ENCODE assay signal across 24 mouse cellular contexts in the genomic region with DNA sequence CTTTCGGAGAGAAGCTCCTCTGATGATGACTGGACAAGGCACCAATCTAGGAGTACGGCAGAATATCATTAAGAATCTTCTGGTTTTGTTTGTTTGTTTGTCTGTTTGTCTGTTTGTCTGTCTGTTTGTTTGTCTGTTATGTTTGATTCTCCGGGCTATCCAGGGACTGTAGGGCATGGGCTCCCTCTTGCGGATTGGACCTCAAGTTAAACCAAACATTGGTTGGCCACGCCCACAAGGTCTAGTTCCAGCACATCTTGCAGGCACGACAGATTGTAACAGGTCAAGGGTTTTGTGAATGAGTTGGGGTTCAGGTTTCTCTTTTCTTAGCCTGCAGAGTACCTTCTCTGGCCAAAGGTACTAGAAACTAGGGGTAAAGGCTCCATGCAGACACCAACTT.
"Had no signal": no experiment of that assay in that cellular context is flagged by ENCODE, and none has a peak within 500 bp of the region (broad histone marks: within the 10 kb centered on the region; RNA-seq: fewer than 3 reads in every experiment).

No protein-coding gene starts in this region.

- H3K36me3 ChIP-seq: limb, embryonic 12.5 days; limb, embryonic 15.5 days; liver, embryonic 13.5 days; lung, embryonic 15.5 days; midbrain, embryonic 10.5 days; midbrain, embryonic 13.5 days; neural tube, embryonic 13.5 days had no signal

- ATAC-seq: intestine, embryonic 16.5 days; midbrain, embryonic 13.5 days; midbrain, embryonic 16.5 days had no signal

- H3K4me2 ChIP-seq: limb, embryonic 12.5 days; limb, embryonic 15.5 days; liver, embryonic 13.5 days; lung, embryonic 15.5 days; midbrain, embryonic 13.5 days; neural tube, embryonic 13.5 days had no signal

- H3K9me3 ChIP-seq: limb, embryonic 12.5 days; limb, embryonic 15.5 days; liver, embryonic 13.5 days; lung, embryonic 15.5 days; midbrain, embryonic 10.5 days; midbrain, embryonic 13.5 days; neural tube, embryonic 13.5 days had no signal

- H3K9ac ChIP-seq: limb, embryonic 12.5 days; limb, embryonic 15.5 days; liver, embryonic 13.5 days; lung, embryonic 15.5 days; midbrain, embryonic 13.5 days; neural tube, embryonic 13.5 days had no signal

- H3K27me3 ChIP-seq: limb, embryonic 12.5 days; limb, embryonic 15.5 days; liver, embryonic 13.5 days; lung, embryonic 15.5 days; midbrain, embryonic 13.5 days; neural tube, embryonic 13.5 days had no signal

- H3K4me3 ChIP-seq: layer of hippocampus, adult 2 months; left cerebral cortex, adult 2 months; limb, embryonic 12.5 days; limb, embryonic 15.5 days; liver, embryonic 13.5 days; lung, embryonic 15.5 days; megakaryocyte, embryonic 14.5 days; midbrain, embryonic 10.5 days; midbrain, embryonic 13.5 days; myocyte; neural tube, embryonic 13.5 days had no signal

- H3K4me1 ChIP-seq: limb, embryonic 12.5 days; limb, embryonic 15.5 days; liver, embryonic 13.5 days; lung, embryonic 15.5 days; midbrain, embryonic 10.5 days; midbrain, embryonic 13.5 days; neural tube, embryonic 13.5 days had no signal

- H3K27ac ChIP-seq: layer of hippocampus, adult 2 months; left cerebral cortex, adult 2 months; limb, embryonic 12.5 days; limb, embryonic 15.5 days; liver, embryonic 13.5 days; lung, embryonic 15.5 days; midbrain, embryonic 10.5 days; midbrain, embryonic 13.5 days; neural tube, embryonic 13.5 days had no signal

- DNase-seq: kidney, adult 8-10 months; kidney, postnatal 25 days; layer of hippocampus, adult 9-11 months; left cerebral cortex, postnatal 4 days; liver, embryonic 13.5 days; lung, postnatal 10 days; lung, postnatal 36 days; retina, postnatal 1 day; right cerebral cortex, postnatal 25 days; thymus, adult 2 months; thymus, postnatal 14 days; thymus, postnatal 4 days had no signal
